Mouse (Mus musculus): ENCODE measurements around the gene Npb. TPM values are rescaled to one million over a fixed set of nuclear protein-coding genes. Genes with fewer than 3 reads are reported as not detected.

Gene Npb
- total RNA-seq, 2 experiments from 2014 or later, result not detected

DNA sequence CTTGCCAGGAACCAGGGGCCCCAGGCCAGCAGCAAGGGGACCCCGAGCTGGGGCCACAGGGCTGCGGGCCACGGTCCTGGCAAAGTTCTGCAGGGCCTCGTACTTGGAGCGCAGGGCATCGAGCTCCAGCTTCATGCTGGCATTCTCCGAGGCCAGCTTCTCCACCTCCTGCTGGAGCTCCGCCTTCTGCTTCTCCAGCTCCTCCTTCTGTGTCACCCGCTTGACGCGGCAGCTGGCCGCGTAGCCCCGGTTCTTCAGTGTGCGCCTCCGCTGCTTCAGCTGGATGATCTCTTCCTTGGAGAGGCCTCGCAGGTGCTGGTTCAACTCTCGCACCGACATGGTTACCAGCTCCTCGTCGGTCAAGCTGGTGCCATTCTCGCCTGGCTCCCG lies 21.1 kb downstream of the Npb start:
- no peak for DNase-seq
- intact Hi-C loops (cut with DNase I), result no loop called here

- intact Hi-C loops (cut with DNase I), result no loop called here
- peak; percentile 70 to 71 for DNase-seq
These were observed 21.6 kb downstream of the Npb start for GRCm38 (mm10) chr11:120629911-120630310.

DNA sequence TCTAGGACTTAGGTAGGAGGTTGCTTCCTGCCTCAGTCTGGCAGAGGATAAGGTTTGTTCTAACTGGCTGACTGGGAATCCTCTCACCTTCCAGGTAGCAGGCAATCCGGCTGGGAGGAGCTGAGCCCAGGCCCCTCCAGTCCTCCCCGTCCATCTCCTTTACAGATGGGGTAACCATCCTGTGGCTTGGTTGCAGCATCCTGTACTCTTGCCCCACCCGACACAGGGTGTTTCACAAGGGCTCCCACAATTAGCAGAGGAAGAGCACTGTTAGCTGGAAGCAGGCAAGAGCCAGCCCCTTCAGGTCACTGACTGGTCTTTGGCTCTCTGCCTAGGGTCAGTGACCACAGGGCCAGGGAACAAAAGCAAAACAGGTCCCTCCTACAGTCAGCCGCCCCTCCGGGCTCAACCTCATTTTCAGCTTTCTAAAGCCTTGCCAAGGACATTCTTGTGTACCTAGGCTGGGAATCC lies 22.2 kb downstream of the Npb start:
- intact Hi-C loops (cut with DNase I), result no loop called here
- DNase-seq, result peak in 1 of 2 experiments; percentile 57

- DNase-seq, result no peak
- intact Hi-C loops (cut with DNase I), result no loop called here
These were observed 22.8 kb downstream of the Npb start for GRCm38 (mm10) chr11:120630881-120631725.

DNA sequence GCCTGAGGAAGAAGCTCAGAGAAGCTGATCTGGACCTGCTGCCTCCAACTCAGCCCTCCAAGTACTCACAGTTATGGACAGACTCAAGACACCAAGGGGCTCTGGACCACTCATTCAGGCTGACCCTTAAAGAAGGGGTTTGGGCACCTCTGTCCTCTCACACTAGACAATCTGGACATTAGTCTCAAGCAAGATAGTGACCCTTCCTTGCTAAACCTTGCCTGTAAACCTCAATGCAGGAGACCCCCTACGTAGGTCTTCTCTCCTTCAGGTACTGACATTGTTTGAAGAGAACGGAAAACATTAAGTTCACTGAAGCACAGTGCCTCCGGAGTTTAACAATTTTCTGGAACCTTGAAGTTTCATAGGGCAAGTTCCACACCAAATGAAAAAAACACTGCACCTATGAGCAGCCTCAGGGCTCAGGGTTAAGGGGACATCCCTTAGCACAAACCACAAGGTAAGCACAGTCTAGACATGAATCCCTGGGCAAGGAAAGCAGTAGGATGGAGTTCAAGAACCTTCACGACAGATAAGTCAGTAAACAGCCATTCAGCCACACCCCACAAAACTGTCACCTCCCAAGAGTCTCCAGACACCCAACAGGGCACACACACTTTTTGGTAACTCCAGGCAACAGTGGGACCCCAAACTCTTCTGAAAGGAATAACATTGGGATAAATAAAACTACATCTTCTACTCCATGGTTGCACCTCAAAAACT lies 23.6 kb downstream of the Npb start:
- no peak for DNase-seq
- intact Hi-C loops (cut with DNase I), result no loop called here

DNA sequence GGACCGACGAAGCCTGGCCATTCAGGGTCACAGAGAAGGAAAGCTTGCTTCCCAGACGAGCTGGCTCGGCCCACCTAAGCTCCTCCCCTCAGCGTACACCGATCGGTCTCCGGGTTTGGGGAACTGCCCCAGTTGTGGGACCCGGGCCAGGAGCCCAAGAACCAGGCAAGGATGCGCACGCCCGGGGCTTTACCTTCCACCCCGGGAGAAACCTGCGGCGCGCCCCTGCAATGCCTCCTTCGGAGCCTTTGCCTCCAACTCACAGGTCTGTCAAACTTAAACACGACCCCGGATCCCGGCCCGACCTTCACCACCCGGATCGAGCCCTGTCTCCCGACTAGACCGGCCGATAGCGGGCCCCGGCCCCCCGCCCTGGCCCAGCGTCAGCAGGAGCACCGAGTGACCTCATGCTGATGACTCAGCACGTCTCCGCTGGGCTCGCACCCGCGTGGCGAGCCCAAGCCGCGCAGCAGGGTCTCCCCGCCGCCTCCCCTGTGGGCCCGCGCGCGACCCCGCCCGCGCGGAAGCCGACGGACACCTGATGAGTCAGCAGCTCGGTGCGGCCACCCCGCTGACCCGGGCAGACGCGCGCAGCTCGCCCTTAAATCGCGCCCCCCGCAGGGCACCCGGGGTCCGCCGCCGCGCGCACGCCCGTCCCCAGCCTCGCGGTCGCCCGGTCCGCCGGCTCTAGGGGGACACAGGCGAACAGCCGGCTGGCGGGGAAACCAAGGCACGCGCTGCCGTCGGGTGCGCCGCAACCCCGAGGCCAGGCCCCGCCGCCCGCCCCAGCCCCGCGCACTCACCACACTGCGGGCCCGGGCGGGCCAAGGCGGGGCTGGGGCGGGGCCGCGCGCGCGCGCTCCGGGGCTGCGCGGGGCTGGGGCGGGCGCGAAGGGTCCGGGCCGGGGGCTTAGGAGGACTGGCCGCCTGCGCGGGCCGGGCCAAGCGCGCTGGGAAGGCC lies 24.6 kb downstream of the Npb start:
- peak; percentile 74 to 75 for DNase-seq
- intact Hi-C loops (cut with DNase I), result no loop called here

DNA sequence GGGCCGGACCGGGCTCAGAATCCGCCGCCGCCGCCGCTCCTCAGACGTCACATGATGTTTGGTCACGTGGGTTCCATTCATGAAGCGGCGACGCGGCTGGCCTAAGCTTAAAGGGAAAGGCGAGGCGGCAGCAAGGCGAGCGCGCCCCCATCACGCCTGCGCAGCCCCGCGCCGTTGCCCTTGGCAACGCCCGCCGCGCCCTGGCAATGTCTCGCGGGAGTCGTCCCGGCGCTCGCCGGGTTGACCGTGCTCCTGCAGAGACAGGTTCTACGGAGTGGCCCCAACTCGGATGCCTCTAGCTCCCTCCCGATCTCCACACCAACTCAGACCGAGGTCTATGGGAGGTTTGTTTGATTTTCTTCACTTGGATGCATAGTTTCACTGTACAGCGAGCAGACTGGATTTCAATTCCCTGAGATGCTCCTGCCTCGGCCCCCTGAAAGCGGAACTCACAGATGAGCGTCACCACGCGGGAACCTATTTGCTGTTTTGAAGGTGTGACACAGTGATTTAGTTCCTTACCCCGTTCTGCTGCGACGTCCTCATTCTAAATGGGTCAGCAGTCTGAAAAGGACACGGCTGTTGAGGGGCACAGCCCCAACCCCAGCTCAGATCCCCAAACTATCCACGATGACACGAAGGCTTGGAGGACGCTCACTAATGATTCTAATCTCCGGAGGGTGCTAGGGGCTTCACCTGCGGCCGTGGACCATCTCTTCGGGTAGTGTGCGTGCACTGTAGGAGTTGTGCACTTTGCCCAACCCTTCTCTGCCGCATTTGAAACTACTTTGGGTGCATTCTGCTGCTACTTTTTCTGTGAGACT lies 25.5 kb downstream of the Npb start, which contains the start of gene Mafg:
TSS of gene Mafg (minus strand) at position 81 of the 824 bp plus-strand sequence.
- intact Hi-C loops (cut with DNase I), result no loop called here

GRCm38 (mm10) chr11:120634810-120635209 lies 26.5 kb downstream of the Npb start:
- intact Hi-C loops (cut with DNase I), result no loop called here
- DNase-seq, result no peak

More for the DNA sequence above, 25.5 kb downstream of the Npb start, which contains the start of gene Mafg:
- peak; percentile 94 to 95 for DNase-seq

- intact Hi-C loops (cut with DNase I), result no loop called here
- no peak for DNase-seq
These were observed 33.0 kb downstream of the Npb start for GRCm38 (mm10) chr11:120641255-120641654.

- intact Hi-C loops (cut with DNase I), result no loop called here
- DNase-seq, result no peak
These were observed 33.6 kb downstream of the Npb start for GRCm38 (mm10) chr11:120641869-120642268.

GRCm38 (mm10) chr11:120642939-120643600 lies 34.8 kb downstream of the Npb start:
- no peak for DNase-seq
- intact Hi-C loops (cut with DNase I), result no loop called here

DNA sequence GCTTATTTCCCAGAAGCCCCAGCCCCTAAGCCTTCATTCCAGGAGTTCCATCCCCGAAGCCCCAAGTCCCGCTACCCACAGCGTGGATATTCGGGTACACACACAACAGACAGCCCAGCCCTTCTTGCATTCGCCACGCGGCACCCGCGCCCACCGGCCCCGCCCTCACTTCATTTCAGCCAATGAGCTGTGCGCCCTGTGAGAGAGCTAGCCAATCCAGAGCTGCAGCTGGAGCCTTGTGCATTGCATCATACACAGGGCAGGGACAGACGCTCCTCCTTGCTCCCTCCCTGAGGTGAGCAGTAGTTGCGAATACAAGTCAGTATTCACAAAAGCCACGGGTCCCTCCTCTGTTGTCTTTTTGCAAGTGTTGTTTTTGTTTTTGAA lies 35.3 kb downstream of the Npb start, which contains the start of gene Pycr1:
TSS of gene Pycr1 (minus strand) at position 169 of the 387 bp plus-strand sequence.
- peak; percentile 92 to 94 for DNase-seq
- intact Hi-C loops (cut with DNase I), result no loop called here

DNA sequence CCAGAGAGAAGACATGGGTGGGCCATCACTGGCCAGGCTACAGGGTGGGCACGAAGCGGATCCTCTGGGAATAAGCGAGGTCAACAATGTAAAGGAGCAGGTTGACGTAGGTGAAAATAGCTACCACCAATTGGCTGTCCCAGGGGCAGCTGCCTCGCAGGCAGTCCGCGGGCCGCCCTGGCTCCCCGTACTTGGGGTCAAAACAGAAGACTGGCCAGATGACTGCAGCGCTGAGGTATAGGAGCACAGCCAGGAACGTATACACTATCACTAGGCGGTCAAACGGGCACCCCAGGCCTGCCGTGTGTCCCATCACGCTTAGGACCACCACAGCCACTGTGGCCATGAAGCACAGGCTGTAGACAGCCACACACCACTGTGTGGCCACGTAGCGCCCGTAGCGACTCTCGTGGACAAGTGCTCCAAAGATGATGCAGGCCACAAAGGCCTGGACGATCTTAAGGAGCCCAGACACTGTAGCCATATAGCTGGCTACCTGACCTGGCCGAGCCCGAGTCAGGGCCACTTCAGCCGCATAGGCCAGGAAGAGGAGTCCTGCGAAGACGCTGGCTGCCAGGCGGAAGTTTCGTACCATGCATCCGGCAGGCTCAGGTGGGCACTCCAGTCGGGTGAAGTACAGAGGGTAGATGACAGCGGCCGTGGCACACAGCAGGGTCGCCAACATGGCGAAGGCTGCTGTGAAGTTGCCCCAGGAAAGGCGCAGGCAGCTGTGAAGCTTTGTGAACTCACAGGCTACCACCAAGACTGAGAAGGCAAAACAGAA lies 39.0 kb downstream of the Npb start:
- DNase-seq, result no peak
- intact Hi-C loops (cut with DNase I), result no loop called here

- intact Hi-C loops (cut with DNase I), result no loop called here
These were observed 39.8 kb downstream of the Npb start, which contains the start of gene Myadml2 for GRCm38 (mm10) chr11:120648001-120648476. TSS of gene Myadml2 (minus strand) at chr11:120648158.

GRCm38 (mm10) chr11:120651872-120652271 lies 43.6 kb downstream of the Npb start:
- DNase-seq, result no peak
- intact Hi-C loops (cut with DNase I), result no loop called here

More at GRCm38 (mm10) chr11:120648001-120648476, 39.8 kb downstream of the Npb start, which contains the start of gene Myadml2:
- peak; percentile 53 to 56 for DNase-seq

- intact Hi-C loops (cut with DNase I), result loop anchor here (5.0 kb wide), 1 partner anchor 123 kb away; no protein-coding TSS in a partner anchor
- DNase-seq, result no peak
These were observed 46.5 kb downstream of the Npb start for GRCm38 (mm10) chr11:120654741-120655140.

DNA sequence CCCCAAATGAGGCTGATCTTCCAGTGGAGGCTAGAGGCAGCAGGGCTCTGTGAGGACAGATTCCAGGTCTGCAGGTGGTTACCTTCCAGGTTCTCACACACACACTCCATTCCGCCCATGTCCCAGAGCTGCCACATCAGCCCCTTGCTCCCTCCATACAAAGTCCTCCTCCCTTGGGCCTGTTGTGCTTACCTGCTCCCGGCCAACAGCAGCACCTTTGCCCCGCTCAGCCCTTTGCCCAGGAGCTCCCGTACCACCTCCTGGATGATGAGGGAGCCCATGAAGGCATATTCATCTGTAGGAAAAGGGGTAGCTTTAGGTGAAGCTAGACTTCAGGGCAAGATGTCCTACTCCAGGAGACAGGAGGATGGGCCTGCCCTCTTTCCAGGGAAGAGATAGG lies 49.0 kb downstream of the Npb start:
- no peak for DNase-seq
- intact Hi-C loops (cut with DNase I), result loop anchor here (5.0 kb wide), 1 partner anchor 120 kb away; no protein-coding TSS in a partner anchor
